Comparison of ENCODE assay signal across 16 mouse cellular contexts in the genomic region with DNA sequence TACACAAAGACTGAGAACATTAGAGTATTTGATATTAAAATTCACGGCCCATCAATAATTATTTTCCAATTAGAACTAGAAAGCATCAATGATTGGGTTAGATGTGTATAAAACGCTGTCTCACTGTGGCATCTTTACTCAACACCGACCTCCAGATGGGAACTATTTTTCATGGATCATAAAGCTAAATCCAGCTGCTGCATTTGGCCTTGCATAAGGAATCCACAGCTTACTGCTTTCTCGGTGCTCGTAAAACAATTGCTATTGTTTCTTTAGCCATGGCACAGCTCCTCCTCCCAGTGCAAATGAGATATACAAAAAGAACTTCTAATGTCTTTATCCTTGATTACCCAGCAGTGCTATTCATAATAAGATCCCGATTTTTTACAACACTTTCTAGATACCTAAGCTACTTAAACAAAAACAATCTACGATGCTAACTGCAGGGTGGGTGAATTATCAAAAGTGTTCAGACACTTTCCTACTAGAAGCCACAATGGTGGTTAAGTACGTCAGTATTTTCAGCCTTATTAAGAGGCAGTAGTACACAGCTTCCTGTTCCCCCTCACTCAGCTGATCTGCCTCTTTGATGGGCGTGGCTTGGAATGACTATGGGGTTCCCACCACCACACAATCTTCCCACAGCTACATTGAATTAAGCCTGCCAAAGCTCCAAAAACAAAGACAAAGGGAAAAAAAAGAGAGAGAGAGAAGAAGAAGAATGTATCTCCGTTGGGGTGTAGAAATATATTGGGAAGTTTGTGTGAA.
A peak's percentile ranks its signal among the peaks of the same experiment; 100 is the strongest.
DNase-seq lines count a peak whose midpoint lies in the region; ATAC-seq and TF ChIP-seq lines count a peak whose summit lies in the region.
"Had no signal": no experiment of that assay in that cellular context is flagged by ENCODE, and none has a peak within 500 bp of the region (broad histone marks: within the 10 kb centered on the region; RNA-seq: fewer than 3 reads in every experiment).

No protein-coding gene starts in this region.

- no peak overlapping the region for H3K9ac ChIP-seq in hindbrain, embryonic 11.5 days (ENCODE audit: low read depth, low read length)
- no peak overlapping the region for H3K9ac ChIP-seq in forebrain, embryonic 12.5 days
- H3K9ac ChIP-seq in hindbrain, postnatal 0 days (replicated peaks; ENCODE audit: low read length) = no peak overlapping the region
- no peak overlapping the region for H3K9ac ChIP-seq in neural tube, embryonic 12.5 days
- H3K9ac ChIP-seq in liver, postnatal 0 days (replicated peaks) = no peak overlapping the region
- H3K9ac ChIP-seq: embryonic facial prominence, embryonic 13.5 days; limb, embryonic 12.5 days; lung, embryonic 15.5 days had no signal

- H3K4me2 ChIP-seq in hindbrain, embryonic 11.5 days (replicated peaks; ENCODE audit: low read depth, low read length) = no peak overlapping the region
- peak overlapping the region; percentile 34 for H3K4me2 ChIP-seq in forebrain, embryonic 12.5 days
- H3K4me2 ChIP-seq in hindbrain, postnatal 0 days (ENCODE audit: low read depth, low read length) = peak overlapping the region; percentile 46
- H3K4me2 ChIP-seq in neural tube, embryonic 12.5 days (replicated peaks) = peak overlapping the region; percentile 46
- no peak overlapping the region for H3K4me2 ChIP-seq in liver, postnatal 0 days (ENCODE audit: low read depth, low read length)
- H3K4me2 ChIP-seq: embryonic facial prominence, embryonic 13.5 days; limb, embryonic 12.5 days; lung, embryonic 15.5 days had no signal

- ATAC-seq in hindbrain, embryonic 11.5 days (ENCODE audit: low FRiP score) = peak; percentile 76; the same call in 1 of the 2 replicates
- peak; percentile 87 for ATAC-seq in forebrain, embryonic 12.5 days (ENCODE audit: low FRiP score)
- ATAC-seq in hindbrain, postnatal 0 days = peak; percentile 86
- ATAC-seq in neural tube, embryonic 12.5 days (ENCODE audit: low FRiP score, low read depth) = peak; percentile 94
- no peak for ATAC-seq in CD4-positive, CD25-positive, alpha-beta regulatory T cell, adult 4 months
- ATAC-seq in liver, postnatal 0 days = no peak

- H3K9me3 ChIP-seq in hindbrain, embryonic 11.5 days (ENCODE audit: control insufficient read depth, low read length) = no peaks in the 10 kb centered on the region
- no peaks in the 10 kb centered on the region for H3K9me3 ChIP-seq in hindbrain, embryonic 10.5 days
- no peaks in the 10 kb centered on the region for H3K9me3 ChIP-seq in forebrain, embryonic 12.5 days
- H3K9me3 ChIP-seq in hindbrain, postnatal 0 days (ENCODE audit: low read length) = no peaks in the 10 kb centered on the region
- H3K9me3 ChIP-seq in neural tube, embryonic 12.5 days = no peaks in the 10 kb centered on the region
- no peaks in the 10 kb centered on the region for H3K9me3 ChIP-seq in liver, postnatal 0 days (ENCODE audit: low read length)
- H3K9me3 ChIP-seq: embryonic facial prominence, embryonic 13.5 days; limb, embryonic 12.5 days; lung, embryonic 15.5 days had no signal

- no peaks in the 10 kb centered on the region for H3K27me3 ChIP-seq in hindbrain, embryonic 11.5 days (ENCODE audit: control insufficient read depth, insufficient read depth, low read length)
- H3K27me3 ChIP-seq in hindbrain, embryonic 10.5 days (ENCODE audit: insufficient read depth, poor library complexity, severe bottlenecking) = no peaks in the 10 kb centered on the region
- no peaks in the 10 kb centered on the region for H3K27me3 ChIP-seq in forebrain, embryonic 12.5 days
- H3K27me3 ChIP-seq in hindbrain, postnatal 0 days (ENCODE audit: insufficient read depth, low read length) = no peaks in the 10 kb centered on the region
- H3K27me3 ChIP-seq in neural tube, embryonic 12.5 days (replicated peaks) = no peaks in the 10 kb centered on the region
- no peaks in the 10 kb centered on the region for H3K27me3 ChIP-seq in liver, postnatal 0 days (ENCODE audit: insufficient read depth, low read length)
- H3K27me3 ChIP-seq: embryonic facial prominence, embryonic 13.5 days; limb, embryonic 12.5 days; lung, embryonic 15.5 days had no signal

- H3K4me1 ChIP-seq in hindbrain, embryonic 11.5 days (replicated peaks; ENCODE audit: control insufficient read depth, insufficient read depth, low read length) = no peaks in the 10 kb centered on the region
- H3K4me1 ChIP-seq in hindbrain, embryonic 10.5 days (replicated peaks) = peaks cover 7% of the 10 kb centered on the region
- H3K4me1 ChIP-seq in forebrain, embryonic 12.5 days = peaks cover 6% of the 10 kb centered on the region
- no peaks in the 10 kb centered on the region for H3K4me1 ChIP-seq in hindbrain, postnatal 0 days (ENCODE audit: insufficient read depth, low read length)
- H3K4me1 ChIP-seq in neural tube, embryonic 12.5 days = peaks cover 5% of the 10 kb centered on the region; the same call in 1 of the 2 replicates
- H3K4me1 ChIP-seq in liver, postnatal 0 days (ENCODE audit: insufficient read depth) = no peaks in the 10 kb centered on the region
- H3K4me1 ChIP-seq: embryonic facial prominence, embryonic 13.5 days; limb, embryonic 12.5 days; lung, embryonic 15.5 days had no signal

- H3K4me3 ChIP-seq in hindbrain, embryonic 11.5 days (ENCODE audit: low read depth, low read length) = no peak overlapping the region
- H3K4me3 ChIP-seq in hindbrain, embryonic 10.5 days = no peak overlapping the region
- H3K4me3 ChIP-seq in forebrain, embryonic 12.5 days (replicated peaks) = no peak overlapping the region
- H3K4me3 ChIP-seq in hindbrain, postnatal 0 days (ENCODE audit: low read length) = no peak overlapping the region; the same call in 1 of the 2 replicates
- no peak overlapping the region for H3K4me3 ChIP-seq in neural tube, embryonic 12.5 days
- no peak overlapping the region for H3K4me3 ChIP-seq in liver, postnatal 0 days (ENCODE audit: low read depth, low read length)
- H3K4me3 ChIP-seq: embryonic facial prominence, embryonic 13.5 days; limb, embryonic 12.5 days; lung, embryonic 15.5 days had no signal

- peak; percentile 22 for DNase-seq in hindbrain, embryonic 11.5 days (ENCODE audit: low spot score)
- no peak for DNase-seq in hindbrain, embryonic 10.5 days (ENCODE audit: low spot score)
- DNase-seq in hindbrain, postnatal 0 days (ENCODE audit: low spot score) = peak; percentile 45
- DNase-seq in adrenal gland, postnatal 14 days = no peak
- DNase-seq in liver, postnatal 0 days = no peak
- DNase-seq: cerebellum, adult 2 months; heart, adult 18-20 months; kidney, adult 9 months; thymus, postnatal 4 days had no signal

- WGBS in hindbrain, embryonic 11.5 days = 46% methylated on average over 10 of the region's 10 CpGs
- 48% methylated on average over 10 of the region's 10 CpGs for WGBS in hindbrain, embryonic 10.5 days
- 27% methylated on average over 10 of the region's 10 CpGs for WGBS in forebrain, embryonic 12.5 days
- 25% methylated on average over 10 of the region's 10 CpGs for WGBS in hindbrain, postnatal 0 days
- 21% methylated on average over 10 of the region's 10 CpGs for WGBS in neural tube, embryonic 12.5 days
- WGBS in liver, postnatal 0 days (ENCODE audit: insufficient replicate concordance) = 37% methylated on average over 10 of the region's 10 CpGs

- H3K36me3 ChIP-seq in hindbrain, embryonic 11.5 days (ENCODE audit: control insufficient read depth, insufficient read depth, low read length) = no peaks in the 10 kb centered on the region
- no peaks in the 10 kb centered on the region for H3K36me3 ChIP-seq in hindbrain, embryonic 10.5 days
- no peaks in the 10 kb centered on the region for H3K36me3 ChIP-seq in forebrain, embryonic 12.5 days (replicated peaks)
- no peaks in the 10 kb centered on the region for H3K36me3 ChIP-seq in hindbrain, postnatal 0 days (ENCODE audit: insufficient read depth, low read length)
- H3K36me3 ChIP-seq in neural tube, embryonic 12.5 days = no peaks in the 10 kb centered on the region
- no peaks in the 10 kb centered on the region for H3K36me3 ChIP-seq in liver, postnatal 0 days (replicated peaks; ENCODE audit: insufficient read depth, low read length)
- H3K36me3 ChIP-seq: embryonic facial prominence, embryonic 13.5 days; G1E; limb, embryonic 12.5 days; lung, embryonic 15.5 days had no signal

- no peak for TF ChIP-seq CTCF in hindbrain, postnatal 0 days (IDR thresholded peaks at IDR 0.05; ENCODE audit: low read depth)
- no peak for TF ChIP-seq CTCF in liver, postnatal 0 days (IDR thresholded peaks at IDR 0.05; ENCODE audit: low read depth)

- no peak for TF ChIP-seq EP300 in liver, postnatal 0 days (IDR thresholded peaks at IDR 0.05; ENCODE audit: low read depth)

- no peak overlapping the region for H3K27ac ChIP-seq in hindbrain, embryonic 11.5 days (ENCODE audit: low read depth, low read length)
- no peak overlapping the region for H3K27ac ChIP-seq in hindbrain, embryonic 10.5 days
- no peak overlapping the region for H3K27ac ChIP-seq in forebrain, embryonic 12.5 days
- H3K27ac ChIP-seq in hindbrain, postnatal 0 days = peak overlapping the region; percentile 27; the same call in 1 of the 2 replicates
- no peak overlapping the region for H3K27ac ChIP-seq in neural tube, embryonic 12.5 days
- no peak overlapping the region for H3K27ac ChIP-seq in liver, postnatal 0 days (ENCODE audit: low read depth)
- H3K27ac ChIP-seq: embryonic facial prominence, embryonic 13.5 days; limb, embryonic 12.5 days; lung, embryonic 15.5 days had no signal

Comparison
In these comparisons a context has a peak if more than half of its experiments do, and no peak if none do; other contexts are left out.
1. DNase-seq: peak in hindbrain, embryonic 11.5 days (single experiment) and hindbrain, postnatal 0 days (single experiment); none in hindbrain, embryonic 10.5 days (single experiment), adrenal gland, postnatal 14 days (single experiment) and liver, postnatal 0 days (single experiment).
2. H3K4me2 ChIP-seq: peak in forebrain, embryonic 12.5 days (single experiment), hindbrain, postnatal 0 days (single experiment) and neural tube, embryonic 12.5 days (single experiment); none in hindbrain, embryonic 11.5 days (single experiment) and liver, postnatal 0 days (single experiment).
3. ATAC-seq: peak in hindbrain, embryonic 11.5 days (single experiment), forebrain, embryonic 12.5 days (single experiment), hindbrain, postnatal 0 days (single experiment) and neural tube, embryonic 12.5 days (single experiment); none in CD4-positive, CD25-positive, alpha-beta regulatory T cell, adult 4 months (single experiment) and liver, postnatal 0 days (single experiment).